Mouse (Mus musculus): ENCODE measurements around the gene Magi2.

- TF ChIP-seq POLR2A (IDR thresholded peaks at IDR 0.05; ENCODE audit: control insufficient read depth, extremely low read depth, insufficient read depth, low read length, poor library complexity) (no peak), CTCF (IDR thresholded peaks at IDR 0.05; ENCODE audit: borderline replicate concordance, control insufficient read depth, extremely low read depth, insufficient read depth, low read length, poor library complexity) (no peak)
These were observed 1454.1 kb downstream of the Magi2 start for GRCm38 (mm10) chr5:20680833-20681530.

All from thymus, adult 2 months (tissue).